Mouse (Mus musculus) CH12.LX (cell line): ENCODE measurements around the gene Bbs10. TPM values are rescaled to one million over a fixed set of nuclear protein-coding genes. Genes with fewer than 3 reads are reported as not detected.

Experiments
- DNase-seq: peaks from one replicate; pipeline ENCODE4 v3.0.0-alpha.2; 2013; ENCODE audit errors: extremely low read depth
- H3K27ac ChIP-seq: 2 replicates; pipeline ENCODE4 v1.5.1; 2012; ENCODE audit warnings: low read depth, mild to moderate bottlenecking, control low read depth, moderate library complexity; ENCODE audit not compliant: insufficient read depth
- H3K27me3 ChIP-seq: replicated peaks from 2 replicates; pipeline ENCODE3; 2012; ENCODE audit warnings: inconsistent platforms
- H3K36me3 ChIP-seq, 2 experiments: replicated peaks in 1 of 2; 2 replicates each; pipeline versions ENCODE3 to v1.6.1; 2012; ENCODE audit warnings: inconsistent platforms in 1 of 2, low read length in 1 of 2, mild to moderate bottlenecking in 1 of 2, mixed read lengths in 1 of 2, moderate library complexity in 1 of 2; ENCODE audit not compliant: control insufficient read depth in 1 of 2, insufficient read depth in 1 of 2
- H3K4me1 ChIP-seq, 2 experiments: 2 replicates each; pipeline ENCODE4 v1.6.1; 2012; ENCODE audit warnings: inconsistent platforms in 1 of 2, moderate library complexity in 1 of 2; ENCODE audit not compliant: insufficient read depth in 2 of 2, control insufficient read depth in 1 of 2
- H3K4me2 ChIP-seq: 2 replicates; pipeline ENCODE4 v1.6.1; 2012; ENCODE audit warnings: low read depth, mild to moderate bottlenecking, control low read depth; ENCODE audit not compliant: poor library complexity, insufficient read depth, severe bottlenecking
- H3K4me3 ChIP-seq, 3 experiments: fragments of 150-350 bp in 1 of 3; sonication (generic) in 1 of 3; replicated peaks in 1 of 3; 2 replicates each; pipeline versions ENCODE3 to v1.5.1; 2011 to 2012; ENCODE audit warnings: low read depth in 2 of 3, low read length in 2 of 3, mild to moderate bottlenecking in 2 of 3, moderate library complexity in 2 of 3, control low read depth in 1 of 3, improper control_type of control experiment in 1 of 3, inconsistent platforms in 1 of 3, mixed read lengths in 1 of 3; ENCODE audit not compliant: poor library complexity in 1 of 3
- H3K79me2 ChIP-seq: replicated peaks from 2 replicates; pipeline ENCODE4 v1.6.1; 2012; ENCODE audit warnings: mild to moderate bottlenecking, moderate library complexity; ENCODE audit not compliant: control insufficient read depth, poor library complexity, insufficient read depth, severe bottlenecking; ENCODE audit errors: extremely low read depth
- H3K9ac ChIP-seq: 2 replicates; pipeline ENCODE4 v1.6.1; 2012; ENCODE audit warnings: low read depth, mild to moderate bottlenecking, control low read depth, moderate library complexity; ENCODE audit not compliant: insufficient read depth
- H3K9me3 ChIP-seq: replicated peaks from 2 replicates; pipeline ENCODE3; 2012; ENCODE audit warnings: low read length, inconsistent platforms, mixed read lengths
- BHLHE40 ChIP-seq: IDR thresholded peaks from 2 replicates; pipeline ENCODE4 v1.6.1; 2011; ENCODE audit warnings: mild to moderate bottlenecking, low read depth, low read length, improper control_type of control experiment
- CHD1 ChIP-seq: IDR thresholded peaks from 2 replicates; pipeline ENCODE4 v1.6.1; 2012; ENCODE audit warnings: low read depth, low read length, improper control_type of control experiment, inconsistent platforms
- ETS1 ChIP-seq: conservative IDR thresholded peaks from 2 replicates; pipeline ENCODE4 v1.6.1; 2012; ENCODE audit warnings: low read depth, mild to moderate bottlenecking, inconsistent platforms, low read length, improper control_type of control experiment, moderate library complexity
- IRF4 ChIP-seq: IDR thresholded peaks from 2 replicates; pipeline ENCODE4 v1.6.1; 2014; ENCODE audit warnings: low read depth, mild to moderate bottlenecking, inconsistent platforms, low read length, improper control_type of control experiment
- JUND ChIP-seq: conservative IDR thresholded peaks from 2 replicates; pipeline ENCODE4 v1.6.1; 2011; ENCODE audit warnings: low read depth, low read length, improper control_type of control experiment
- MAX ChIP-seq: IDR thresholded peaks from 2 replicates; pipeline ENCODE4 v1.6.1; 2011; ENCODE audit warnings: low read length, improper control_type of control experiment
- MAZ ChIP-seq: IDR thresholded peaks from 2 replicates; pipeline ENCODE4 v1.6.1; 2012; ENCODE audit warnings: low read depth, mild to moderate bottlenecking, inconsistent platforms, low read length, improper control_type of control experiment, moderate library complexity
- MXI1 ChIP-seq: IDR thresholded peaks from 2 replicates; pipeline ENCODE4 v1.6.1; 2011; ENCODE audit warnings: mild to moderate bottlenecking, low read depth, low read length, improper control_type of control experiment
- NELFE ChIP-seq: IDR thresholded peaks from 2 replicates; pipeline ENCODE4 v1.6.1; 2011; ENCODE audit warnings: low read depth, low read length, improper control_type of control experiment
- POLR2A ChIP-seq: IDR thresholded peaks from 2 replicates; pipeline ENCODE4 v1.6.1; 2011; ENCODE audit warnings: low read depth, mild to moderate bottlenecking, improper control_type of control experiment, low read length
- RAD21 ChIP-seq: IDR thresholded peaks from 2 replicates; pipeline ENCODE4 v1.6.1; 2011; ENCODE audit warnings: low read depth, mild to moderate bottlenecking, low read length, improper control_type of control experiment, moderate library complexity
- SIN3A ChIP-seq: IDR thresholded peaks from 2 replicates; pipeline ENCODE4 v1.6.1; 2012; ENCODE audit warnings: low read length, improper control_type of control experiment, inconsistent platforms
- SMC3 ChIP-seq: IDR thresholded peaks from 2 replicates; pipeline ENCODE4 v1.6.1; 2011; ENCODE audit warnings: low read depth, low read length, improper control_type of control experiment
- USF1 ChIP-seq: IDR thresholded peaks from 2 replicates; pipeline ENCODE4 v1.6.1; 2014; ENCODE audit warnings: low read depth, mild to moderate bottlenecking, inconsistent platforms, low read length, improper control_type of control experiment
- USF2 ChIP-seq: conservative IDR thresholded peaks from 2 replicates; pipeline ENCODE4 v1.6.1; 2011; ENCODE audit warnings: low read depth, low read length, improper control_type of control experiment
- ZC3H11A ChIP-seq: IDR thresholded peaks from 2 replicates; pipeline ENCODE4 v1.6.1; 2012; ENCODE audit warnings: low read depth, mild to moderate bottlenecking, inconsistent platforms, low read length, improper control_type of control experiment
- ZKSCAN1 ChIP-seq: IDR thresholded peaks from 2 replicates; pipeline ENCODE4 v1.6.1; 2012; ENCODE audit warnings: low read depth, inconsistent platforms, low read length, improper control_type of control experiment, borderline replicate concordance
- ZMIZ1 ChIP-seq: IDR thresholded peaks from 2 replicates; pipeline ENCODE4 v1.6.1; 2012; ENCODE audit warnings: low read depth, mild to moderate bottlenecking, inconsistent platforms, low read length, improper control_type of control experiment
- ZNF384 ChIP-seq: IDR thresholded peaks from 2 replicates; pipeline ENCODE4 v1.6.1; 2012; ENCODE audit warnings: low read depth, low read length, improper control_type of control experiment, inconsistent platforms
- dilution Hi-C: fragments of 300-500 bp; cut with MboI; formaldehyde crosslinking; loops from 2 replicates; pipeline ENCODE4 v1.14.3; 2020; ENCODE audit warnings: low sequenced_read_pairs; ENCODE audit not compliant: extremely low pct_unique_long_range_greater_than_20kb, extremely low pct_ligation_motif_present
- in situ Hi-C: fragments of 300-500 bp; cut with MboI; formaldehyde crosslinking; loops from 3 replicates; pipeline ENCODE4 v1.14.3; 2019; ENCODE audit warnings: low sequenced_read_pairs, low pct_ligation_motif_present, low pct_unique_long_range_greater_than_20kb, mixed read lengths
- polyA plus RNA-seq: library from polyadenylated mRNA; unstranded; fragments of >175 nt; gene quantifications from 2 replicates; pipeline ENCODE4 v1.2.1, GENCODE M21; 2012; ENCODE audit warnings: low read depth; ENCODE audit not compliant: insufficient read length
- total RNA-seq, 2 experiments: library from RNA; depleted of rRNA; stranded (reverse); fragments of 300-350 nt in 1 of 2; fragments of >200 nt in 1 of 2; gene quantifications; 2 replicates each; pipeline ENCODE4 v1.2.3; 2012 to 2014

The Bbs10 gene
- total and polyA plus RNA-seq, 3 experiments: 2.2 to 6.0 (median 4.5) TPM

- in situ Hi-C loops: loop anchor here (5.0 to 25.0 kb wide), 3 partner anchors 185 to 635 kb away; no protein-coding TSS in a partner anchor
- peaks cover 0 to 22% of the 10 kb centered on the region in 2 experiments; a peak in 2 of 4 replicates for H3K4me1 ChIP-seq
Observed at GRCm38 (mm10) chr10:111302486-111302885, 4.0 kb downstream of the Bbs10 start.

DNA sequence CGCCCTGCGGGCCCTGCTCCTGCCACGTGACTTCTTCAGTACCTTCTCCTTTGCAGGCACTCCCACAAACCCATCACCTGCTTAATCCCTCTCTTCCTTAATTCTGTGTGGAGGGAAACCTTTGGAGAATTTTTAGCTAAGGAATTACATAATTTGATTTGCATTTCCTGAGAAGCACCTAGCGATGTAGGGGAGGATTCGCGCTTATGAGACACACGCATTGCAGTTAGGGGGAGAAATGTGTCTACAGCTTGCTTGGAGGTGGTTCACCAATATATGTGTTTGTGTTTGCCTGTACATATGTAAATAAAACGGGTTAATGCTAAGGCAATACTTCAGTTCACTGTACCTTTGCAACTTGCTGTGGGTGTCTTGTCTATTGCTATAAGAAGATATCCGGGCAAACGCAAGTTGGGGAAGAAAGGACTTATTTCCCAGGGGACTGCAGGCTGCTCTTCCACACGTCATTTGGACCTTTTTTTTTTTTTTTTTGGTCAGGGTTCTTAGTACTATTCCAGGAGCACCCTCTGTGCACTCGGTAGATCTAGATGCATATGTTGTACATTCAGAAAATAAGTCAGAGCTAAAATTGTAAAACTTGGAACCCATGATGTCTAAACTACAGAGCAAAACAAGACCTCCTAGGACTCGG is 10.5 kb downstream of the Bbs10 start:
- no peak overlapping the region for H3K27ac ChIP-seq
- no peak overlapping the region for H3K4me2 ChIP-seq
- dilution Hi-C loops: no loop called here
- in situ Hi-C loops: loop anchor here (25.0 kb wide), 2 partner anchors 328 to 628 kb away; no protein-coding TSS in a partner anchor
- no peak overlapping the region for H3K4me3 ChIP-seq
- H3K9ac ChIP-seq: no peak overlapping the region
- peaks cover 4% of the 10 kb centered on the region for H3K9me3 ChIP-seq
- H3K79me2 ChIP-seq: no peaks in the 10 kb centered on the region
- H3K27me3 ChIP-seq: no peaks in the 10 kb centered on the region
- H3K36me3 ChIP-seq: no peaks in the 10 kb centered on the region
- TF ChIP-seq JUND: no peak
- no peak for TF ChIP-seq ZMIZ1
- no peak for TF ChIP-seq MAX
- no peak for TF ChIP-seq POLR2A
- no peak for TF ChIP-seq IRF4
- no peak for TF ChIP-seq MAZ
- TF ChIP-seq CHD1: no peak
- no peak for TF ChIP-seq SIN3A
- TF ChIP-seq MXI1: no peak
- no peak for TF ChIP-seq ZKSCAN1
- no peak for TF ChIP-seq RAD21
- no peak for TF ChIP-seq SMC3
- TF ChIP-seq ZNF384: no peak
- no peaks in the 10 kb centered on the region for H3K4me1 ChIP-seq
- DNase-seq: no peak

More at GRCm38 (mm10) chr10:111302486-111302885, 4.0 kb downstream of the Bbs10 start:
- Histone ChIP-seq H3K4me2 (no peak overlapping the region), H3K27me3 (no peaks in the 10 kb centered on the region), H3K79me2 (no peaks in the 10 kb centered on the region; the same call in 1 of the 2 replicates), H3K4me3 (no peak overlapping the region), H3K36me3 (peaks cover 0 to 18% of the 10 kb centered on the region in 2 experiments)
- no peak for DNase-seq
- dilution Hi-C loops: no loop called here
- TF ChIP-seq MXI1 (no peak), BHLHE40 (no peak), USF1 (no peak), USF2 (no peak), ZKSCAN1 (no peak), POLR2A (no peak), ETS1 (no peak), ZMIZ1 (no peak), NELFE (no peak), ZC3H11A (no peak)
- TF ChIP-seq, all 38 proteins: peak for 0
- Histone ChIP-seq H3K27ac (no peak overlapping the region), H3K9me3 (no peaks in the 10 kb centered on the region), H3K9ac (no peak overlapping the region)
